Mouse (Mus musculus) common myeloid progenitor, adult 5-6 weeks (primary cell): ENCODE results near the gene B830017H08Rik. TPM values are rescaled to one million over a fixed set of nuclear protein-coding genes. Genes with fewer than 3 reads are reported as not detected.

Experiments
- ATAC-seq: replicated peaks from 2 replicates; pipeline ENCODE4 v1.8.0; 2016; ENCODE audit warnings: low read depth, mild to moderate bottlenecking, moderate TSS enrichment, inconsistent platforms; ENCODE audit not compliant: poor library complexity, severe bottlenecking
- total RNA-seq: library from RNA; stranded (forward); fragments of 200-1000, 187-1606 nt; gene quantifications from 2 replicates; pipeline ENCODE4 v1.2.3, GENCODE M21; 2017

The B830017H08Rik gene
- not detected in 2 replicates for total RNA-seq

- ATAC-seq: no peak
Observed at GRCm38 (mm10) chr16:17832821-17833220, at the start of gene B830017H08Rik. TSS of gene B830017H08Rik (plus strand) at chr16:17833121.

GRCm38 (mm10) chr16:17785337-17785736 is 47.6 kb upstream of the B830017H08Rik start:
- ATAC-seq: 0 out of 2 replicates have a peak, but pooled peaks have one; percentile 36

GRCm38 (mm10) chr16:17792728-17793127 is 40.2 kb upstream of the B830017H08Rik start:
- ATAC-seq: no peak

- no peak for ATAC-seq
Observed at GRCm38 (mm10) chr16:17794047-17794446, 38.9 kb upstream of the B830017H08Rik start.

GRCm38 (mm10) chr16:17795643-17796042 is 37.3 kb upstream of the B830017H08Rik start:
- ATAC-seq: no peak

DNA sequence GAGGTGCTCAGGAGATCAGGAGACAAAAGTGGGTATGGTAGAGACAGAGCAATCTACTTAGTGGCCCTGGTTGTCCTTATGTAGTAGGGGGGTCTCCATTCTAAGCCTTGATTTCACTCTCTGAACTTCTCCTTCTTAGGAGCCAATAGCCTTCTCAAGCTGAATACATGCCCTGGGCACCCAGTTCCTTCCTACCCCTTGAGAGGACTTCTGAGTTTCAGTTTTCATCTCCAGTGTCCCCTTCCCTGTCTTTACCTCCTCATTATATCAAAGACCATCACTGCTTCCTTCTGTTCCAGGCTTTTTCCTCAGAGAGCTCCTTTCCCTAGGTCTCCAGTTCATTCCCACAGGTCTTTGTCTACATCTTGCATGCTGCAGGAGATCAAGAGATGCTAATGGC is 36.4 kb upstream of the B830017H08Rik start:
- ATAC-seq: peak; percentile 34; the same call in 1 of the 2 replicates

DNA sequence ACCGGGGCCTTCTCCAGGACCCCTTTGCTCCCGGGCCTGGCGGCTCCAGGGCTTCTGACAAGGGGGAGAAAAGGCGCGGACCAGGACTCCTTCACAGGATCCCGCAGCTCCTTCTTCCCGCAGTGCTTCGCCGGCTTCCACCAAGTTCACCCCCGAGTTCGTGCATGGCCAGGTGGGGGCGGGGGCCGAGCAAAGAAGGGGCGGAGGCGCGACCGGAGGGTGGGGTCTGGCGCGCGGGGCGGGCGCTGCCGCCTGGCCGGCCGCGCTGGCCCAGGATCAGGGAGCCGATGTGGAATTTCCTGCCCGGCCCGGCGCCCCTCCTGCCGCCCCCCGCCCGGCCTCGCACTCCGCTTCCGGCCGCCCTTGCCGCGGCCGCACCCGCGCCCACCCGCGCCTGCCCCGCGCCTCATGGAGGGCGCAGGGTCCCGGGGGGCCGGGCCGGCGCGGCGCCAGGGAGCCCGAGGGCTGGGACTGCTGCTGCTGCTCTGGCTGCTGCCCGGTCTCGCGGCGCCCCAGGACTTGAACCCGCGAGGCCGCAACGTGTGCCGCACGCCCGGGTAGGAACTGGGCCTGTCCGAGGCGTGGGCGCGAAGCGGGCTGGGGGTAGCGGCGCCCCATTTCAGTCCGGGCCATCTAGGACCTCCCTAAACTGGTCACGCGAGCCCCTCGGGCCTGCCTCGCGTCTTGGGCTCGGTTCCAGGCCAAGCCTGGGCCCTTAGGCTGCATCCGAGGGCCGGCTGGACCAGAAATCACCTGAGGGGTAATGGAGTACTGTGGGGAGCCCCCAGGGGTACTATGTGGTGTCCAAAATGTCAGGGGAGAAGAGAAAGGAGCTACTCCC is 35.7 kb upstream of the B830017H08Rik start, which contains the start of gene Scarf2:
Scarf2 (plus strand) TSS at position 312 of the 841 bp plus-strand sequence.
- no peak for ATAC-seq

DNA sequence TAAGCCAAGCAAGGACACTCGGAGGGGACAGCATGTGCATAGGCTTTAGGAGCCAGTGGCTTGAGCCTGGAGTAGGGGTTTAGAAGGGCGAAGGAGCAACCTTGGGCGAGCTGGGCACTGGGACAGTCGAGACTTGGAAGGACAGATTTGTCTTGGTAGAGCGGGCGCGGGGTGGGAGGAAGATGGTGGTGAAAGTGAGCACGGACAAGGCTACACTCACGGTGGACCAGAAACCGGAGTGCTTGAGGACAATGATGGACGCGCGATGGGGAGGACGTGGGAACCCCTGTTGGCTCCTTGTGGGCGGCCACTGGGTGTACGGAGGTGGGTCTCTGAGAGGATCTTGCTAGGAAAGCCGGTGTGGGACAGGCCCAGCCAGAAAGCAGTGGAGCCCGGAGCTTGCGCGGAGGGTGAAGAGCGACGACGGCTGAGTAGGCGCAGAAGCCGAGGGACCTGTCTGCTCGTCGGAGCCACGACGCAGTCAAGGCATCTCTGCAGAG is 35.1 kb upstream of the B830017H08Rik start:
- ATAC-seq: peak; percentile 23; the same call in 1 of the 2 replicates

DNA sequence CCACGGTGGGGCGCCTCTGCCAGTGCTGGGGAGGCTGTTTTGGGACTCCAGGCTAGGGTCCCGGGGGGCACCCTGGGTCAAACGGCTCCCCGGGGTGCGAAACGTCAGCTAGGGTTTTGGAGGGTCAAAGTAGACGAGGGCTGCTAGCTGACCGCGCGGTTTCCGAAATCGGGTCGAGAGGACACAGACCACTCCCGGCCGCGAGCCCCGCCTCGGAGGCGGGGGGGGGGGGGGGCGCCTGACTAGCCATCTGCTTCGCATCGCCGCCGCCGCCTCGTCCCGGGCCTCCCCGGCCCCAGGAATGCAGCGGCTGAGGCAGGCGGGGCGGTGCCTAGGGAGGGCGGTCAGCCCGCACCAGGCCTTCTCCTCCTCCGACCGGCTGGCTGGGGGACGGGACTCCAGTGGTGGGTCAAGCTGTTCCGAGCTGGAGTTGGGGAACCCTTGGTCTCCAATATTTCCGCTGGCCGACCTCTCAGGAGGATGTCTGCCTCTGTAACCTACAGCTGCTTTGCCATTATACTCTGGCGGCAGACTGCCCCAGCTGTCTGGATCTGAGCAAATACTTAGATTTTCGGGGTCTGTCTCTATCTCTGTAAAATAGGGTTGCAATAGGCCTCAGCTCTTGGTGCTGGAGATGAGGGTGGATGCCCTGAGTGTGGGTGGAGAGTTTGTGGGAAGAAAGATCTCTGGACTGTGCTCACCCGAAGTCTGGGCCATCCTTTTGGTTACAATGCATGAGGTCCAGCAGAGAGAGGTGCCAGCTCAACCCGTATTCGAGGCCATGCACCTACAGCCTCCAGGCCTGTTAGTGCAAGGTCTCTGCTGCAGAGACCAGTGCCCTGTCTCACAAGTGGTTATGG is 34.4 kb upstream of the B830017H08Rik start:
- ATAC-seq: no peak

- ATAC-seq: no peak
Observed at GRCm38 (mm10) chr16:17799584-17799983, 33.3 kb upstream of the B830017H08Rik start.

DNA sequence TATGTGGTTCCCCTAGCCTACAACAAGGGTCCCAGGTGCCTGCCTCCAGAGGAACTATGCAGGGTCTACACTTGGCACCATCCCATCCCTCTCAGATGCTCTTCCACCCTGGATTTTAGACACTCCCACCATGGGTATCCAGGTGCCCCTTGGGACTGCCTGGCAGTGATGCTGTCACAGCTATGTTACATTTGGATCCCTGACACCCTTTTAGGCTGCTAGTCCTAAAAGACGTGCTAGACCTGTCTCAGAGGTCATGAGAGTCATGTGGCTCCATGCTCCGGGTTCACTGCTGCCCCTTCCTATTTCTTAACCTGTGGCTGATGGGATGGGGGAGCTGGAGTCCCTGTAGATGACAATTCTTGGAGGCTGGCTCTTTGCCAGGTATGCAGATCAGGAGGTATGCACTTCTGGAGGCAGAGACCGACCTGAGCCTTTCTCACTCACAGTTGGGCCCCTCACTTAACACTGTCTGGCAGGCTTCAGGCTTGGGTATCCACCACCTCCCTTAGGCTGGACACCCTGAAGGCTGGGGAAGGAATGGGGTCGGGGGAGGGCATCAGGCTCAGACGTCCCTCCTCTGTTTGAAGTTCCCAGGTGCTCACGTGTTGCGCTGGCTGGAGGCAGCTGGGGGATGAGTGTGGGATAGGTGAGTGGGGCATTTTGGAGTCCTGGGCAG is 31.0 kb upstream of the B830017H08Rik start:
- no peak for ATAC-seq

DNA sequence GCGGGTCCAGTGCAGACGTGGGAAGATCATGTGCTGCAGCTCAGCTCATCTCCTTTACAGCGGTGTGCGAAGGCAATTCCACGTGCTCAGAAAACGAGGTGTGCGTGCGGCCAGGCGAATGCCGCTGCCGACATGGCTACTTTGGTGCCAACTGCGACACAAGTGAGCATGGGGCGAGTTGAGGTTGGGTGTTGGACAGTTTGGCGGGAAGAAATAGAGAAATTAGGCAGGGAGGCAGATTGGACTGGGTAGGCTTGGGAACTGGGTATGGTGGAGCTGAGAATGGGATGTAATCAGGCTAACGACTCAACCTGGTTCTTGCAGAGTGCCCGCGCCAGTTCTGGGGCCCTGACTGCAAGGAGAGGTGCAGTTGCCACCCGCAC is 30.5 kb upstream of the B830017H08Rik start:
- no peak for ATAC-seq

DNA sequence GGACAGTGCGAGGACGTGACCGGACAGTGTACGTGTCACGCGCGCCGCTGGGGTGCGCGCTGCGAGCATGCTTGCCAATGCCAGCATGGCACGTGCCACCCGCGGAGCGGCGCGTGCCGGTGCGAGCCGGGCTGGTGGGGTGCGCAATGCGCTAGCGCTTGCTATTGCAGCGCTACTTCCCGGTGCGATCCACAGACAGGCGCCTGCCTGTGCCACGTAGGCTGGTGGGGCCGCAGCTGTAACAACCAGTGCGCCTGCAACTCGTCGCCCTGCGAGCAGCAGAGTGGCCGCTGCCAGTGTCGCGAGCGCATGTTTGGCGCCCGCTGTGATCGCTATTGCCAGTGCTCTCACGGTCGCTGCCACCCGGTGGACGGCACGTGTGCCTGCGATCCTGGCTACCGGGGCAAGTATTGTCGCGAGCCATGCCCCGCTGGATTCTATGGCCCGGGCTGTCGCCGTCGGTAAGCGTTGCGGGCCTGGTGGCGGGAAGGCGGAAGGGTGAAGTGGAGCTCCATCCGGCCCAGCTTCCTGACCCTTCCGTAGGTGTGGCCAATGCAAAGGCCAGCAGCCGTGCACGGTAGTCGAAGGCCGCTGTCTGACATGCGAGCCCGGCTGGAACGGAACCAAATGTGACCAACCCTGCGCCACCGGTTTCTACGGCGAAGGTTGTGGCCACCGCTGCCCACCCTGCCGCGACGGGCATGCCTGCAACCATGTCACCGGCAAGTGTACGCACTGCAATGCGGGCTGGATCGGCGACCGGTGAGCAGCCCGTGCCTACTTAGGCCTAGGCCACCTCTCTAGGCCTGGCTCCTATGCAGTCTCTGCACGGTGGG is 29.9 kb upstream of the B830017H08Rik start:
- ATAC-seq: 0 out of 2 replicates have a peak, but pooled peaks have one; percentile 12

DNA sequence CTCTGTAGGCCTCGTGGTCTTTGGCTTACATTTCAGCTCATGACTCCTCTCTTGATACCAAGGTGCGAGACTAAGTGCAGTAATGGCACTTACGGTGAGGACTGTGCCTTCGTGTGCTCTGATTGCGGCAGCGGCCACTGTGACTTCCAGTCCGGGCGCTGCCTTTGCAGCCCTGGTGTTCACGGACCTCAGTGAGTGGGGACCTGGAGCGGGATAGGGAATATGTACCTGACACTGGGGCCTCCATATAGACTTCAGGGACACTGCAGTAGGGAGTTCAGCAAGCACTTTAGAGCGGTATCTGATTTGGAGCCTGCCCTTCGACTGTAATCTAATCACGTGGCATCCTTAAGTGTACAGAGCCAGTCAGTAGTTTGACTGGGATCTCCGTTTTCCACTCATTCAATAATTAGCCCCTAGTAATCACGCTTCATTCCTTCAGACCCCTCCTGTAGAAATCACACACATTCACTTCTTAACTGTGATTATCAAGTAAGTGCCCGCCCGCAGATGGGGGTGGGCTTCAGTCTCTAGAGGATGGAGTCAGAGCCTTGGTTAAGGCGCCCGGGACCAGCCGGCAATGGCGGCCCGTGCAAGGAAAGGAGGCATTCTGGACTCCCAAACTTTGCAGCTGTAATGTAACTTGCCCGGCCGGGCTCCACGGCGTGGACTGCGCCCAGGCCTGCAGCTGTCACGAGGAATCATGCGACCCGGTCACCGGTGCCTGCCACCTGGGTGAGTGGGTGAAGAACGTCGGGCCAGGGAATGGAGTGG is 29.1 kb upstream of the B830017H08Rik start:
- ATAC-seq: no peak

GRCm38 (mm10) chr16:17804449-17804912 is 28.4 kb upstream of the B830017H08Rik start:
- 0 out of 2 replicates have a peak, but pooled peaks have one; percentile 5 for ATAC-seq

GRCm38 (mm10) chr16:17804982-17805381 is 27.9 kb upstream of the B830017H08Rik start:
- no peak for ATAC-seq

- ATAC-seq: no peak
Observed at GRCm38 (mm10) chr16:17806581-17807191, 26.2 kb upstream of the B830017H08Rik start.
